Mouse (Mus musculus) forebrain, embryonic 14.5 days (tissue): ENCODE measurements around the gene Tlr7. TPM values are rescaled to one million over a fixed set of nuclear protein-coding genes. Genes with fewer than 3 reads are reported as not detected.

Source experiments
- ATAC-seq: fragments of 200-750 bp; cut with Nextera tagmentation; 2 replicates; pipeline ENCODE4 v1.8.0; 2017; ENCODE audit warnings: mild to moderate bottlenecking, moderate library complexity
- DNase-seq: peaks from one replicate; pipeline ENCODE4 v3.0.0-alpha.2; 2015; ENCODE audit warnings: low spot score
- H3K27ac ChIP-seq: fragments of 300-500 bp; sonication (generic); 2 replicates; pipeline ENCODE4 v1.5.1; 2014; ENCODE audit warnings: low read depth, mild to moderate bottlenecking, control low read depth, low read length, moderate library complexity
- H3K27me3 ChIP-seq: fragments of 300-500 bp; sonication (generic); replicated peaks from 2 replicates; pipeline ENCODE4 v1.6.1; 2014; ENCODE audit warnings: low read length, control low read depth, mixed read lengths; ENCODE audit not compliant: control insufficient read depth, insufficient read depth
- H3K36me3 ChIP-seq: fragments of 300-500 bp; sonication (generic); 2 replicates; pipeline ENCODE4 v1.6.1; 2014; ENCODE audit warnings: low read length, control low read depth; ENCODE audit not compliant: control insufficient read depth, insufficient read depth
- H3K4me1 ChIP-seq: fragments of 300-500 bp; sonication (generic); 2 replicates; pipeline ENCODE4 v1.6.1; 2014; ENCODE audit warnings: antibody characterized with exemption, low read length, control low read depth; ENCODE audit not compliant: control insufficient read depth, insufficient read depth
- H3K4me2 ChIP-seq: fragments of 300-500 bp; sonication (generic); 2 replicates; pipeline ENCODE4 v1.6.1; 2014; ENCODE audit warnings: mild to moderate bottlenecking, control low read depth, low read length
- H3K4me3 ChIP-seq: fragments of 300-500 bp; sonication (generic); 2 replicates; pipeline ENCODE4 v1.5.1; 2014; ENCODE audit warnings: low read depth, low read length, control low read depth
- H3K9ac ChIP-seq: fragments of 300-500 bp; sonication (generic); 2 replicates; pipeline ENCODE4 v1.6.1; 2014; ENCODE audit warnings: mild to moderate bottlenecking, low read length, control low read depth, moderate library complexity
- H3K9me3 ChIP-seq: fragments of 300-500 bp; sonication (generic); replicated peaks from 2 replicates; pipeline ENCODE4 v1.6.1; 2016; ENCODE audit warnings: low read length, control low read depth, mixed read lengths; ENCODE audit not compliant: control insufficient read depth
- WGBS: fragments of 180-500 bp; shearing (Covaris S2); extraction: QIAGEN DNeasy Blood & Tissue Kit; methylation state at CpG from one replicate; pipeline ENCODE4 v1.1.7; 2014; 5-methylcytosine and 5-hydroxymethylcytosine counted together
- polyA plus RNA-seq: library from polyadenylated mRNA; unstranded; fragments of >200 nt; fragmentation: Nextera tagmentation; extraction: Ambion mirVana; gene quantifications from 2 replicates; pipeline ENCODE4 v1.2.1, GENCODE M21; 2014

Gene Tlr7
- polyA plus RNA-seq, 1 experiment from 2014 or later, result 0.48 TPM

DNA sequence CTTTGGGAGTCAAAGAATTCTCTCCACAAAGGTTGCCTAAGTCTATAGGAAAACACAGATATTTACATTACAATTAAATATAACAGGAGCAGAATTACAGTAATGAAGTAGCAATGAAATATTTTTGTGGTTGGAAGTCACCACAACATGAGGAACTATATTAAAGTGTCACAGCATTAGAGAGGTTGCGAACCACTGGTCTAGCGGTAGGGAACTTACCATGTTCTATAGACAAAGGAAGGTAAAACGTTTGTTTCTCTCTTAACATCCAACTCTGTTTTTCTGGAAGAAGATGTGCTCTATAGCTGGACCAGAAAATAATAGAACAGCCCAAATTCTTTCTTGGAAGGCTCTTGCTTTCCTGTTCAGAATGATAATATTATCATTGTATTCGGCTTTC is 66.8 kb downstream of the Tlr7 start:
- no peaks in the 10 kb centered on the region for H3K4me1 ChIP-seq
- no peaks in the 10 kb centered on the region for H3K9me3 ChIP-seq
- H3K9ac ChIP-seq, result no peak overlapping the region
- H3K27ac ChIP-seq, result no peak overlapping the region
- DNase-seq (no peak), ATAC-seq (no peak)
- WGBS, result 87% methylated on average over 4 of the region's 4 CpGs
- H3K4me2 ChIP-seq, result no peak overlapping the region
- no peaks in the 10 kb centered on the region for H3K27me3 ChIP-seq
- no peak overlapping the region for H3K4me3 ChIP-seq
- no peaks in the 10 kb centered on the region for H3K36me3 ChIP-seq

Other genes starting within 250 kb of the Tlr7 start
- 7,141 and 7,206 TPM in 2 replicates for gene Tmsb4x, start 121.2 kb downstream of the Tlr7 start, polyA plus RNA-seq
- 0.17 and 0.22 TPM in 2 replicates for gene Tlr8, start 66.2 kb downstream of the Tlr7 start, polyA plus RNA-seq
- gene Prps2, start 52.2 kb upstream of the Tlr7 start, polyA plus RNA-seq, result 9.0 and 9.6 TPM in 2 replicates